Mouse (Mus musculus) right cerebral cortex, postnatal 4 days (tissue): ENCODE results near the gene Pccb.

Experiments used
- DNase-seq: peaks from one replicate; pipeline ENCODE4 v3.0.0-alpha.2; 2022

Gene Pccb

GRCm38 (mm10) chr9:101034448-101035098 lies at the start of gene Pccb:
Gene Pccb (minus strand): TSS chr9:101034898.
- DNase-seq, result peak; percentile 98

- no peak for DNase-seq
These were observed 49.0 kb upstream of the Pccb start for GRCm38 (mm10) chr9:101083728-101084127.

GRCm38 (mm10) chr9:101080046-101080685 lies 45.5 kb upstream of the Pccb start:
- no peak for DNase-seq

GRCm38 (mm10) chr9:101078579-101078978 lies 43.9 kb upstream of the Pccb start:
- DNase-seq, result no peak

GRCm38 (mm10) chr9:101077486-101077885 lies 42.8 kb upstream of the Pccb start:
- no peak for DNase-seq

GRCm38 (mm10) chr9:101076095-101076875 lies 41.6 kb upstream of the Pccb start:
- DNase-seq, result no peak

GRCm38 (mm10) chr9:101075694-101076093 lies 41.0 kb upstream of the Pccb start:
- DNase-seq, result no peak

- peak; percentile 18 for DNase-seq
These were observed 40.4 kb upstream of the Pccb start for GRCm38 (mm10) chr9:101075091-101075581.

- DNase-seq, result peak; percentile 75
These were observed 39.8 kb upstream of the Pccb start for GRCm38 (mm10) chr9:101074332-101075021.

- no peak for DNase-seq
These were observed 39.3 kb upstream of the Pccb start, which contains the start of gene Msl2 for GRCm38 (mm10) chr9:101073987-101074331. Gene Msl2 (plus strand): TSS chr9:101074101.

- DNase-seq, result peak; percentile 100
These were observed 38.6 kb upstream of the Pccb start for GRCm38 (mm10) chr9:101073041-101073986.

- DNase-seq, result no peak
These were observed 37.8 kb upstream of the Pccb start for GRCm38 (mm10) chr9:101072506-101072905.

GRCm38 (mm10) chr9:101069781-101070180 lies 35.1 kb upstream of the Pccb start:
- no peak for DNase-seq

GRCm38 (mm10) chr9:101065076-101065602 lies 30.4 kb upstream of the Pccb start:
- DNase-seq, result no peak

- no peak for DNase-seq
These were observed 27.6 kb upstream of the Pccb start for GRCm38 (mm10) chr9:101062253-101062780.

- DNase-seq, result no peak
These were observed 26.3 kb upstream of the Pccb start for GRCm38 (mm10) chr9:101061035-101061434.

- no peak for DNase-seq
These were observed 22.5 kb upstream of the Pccb start for GRCm38 (mm10) chr9:101057156-101057555.

- DNase-seq, result no peak
These were observed 18.6 kb upstream of the Pccb start for GRCm38 (mm10) chr9:101053279-101053678.

GRCm38 (mm10) chr9:101052691-101053090 lies 18.0 kb upstream of the Pccb start:
- no peak for DNase-seq

- no peak for DNase-seq
These were observed 17.3 kb upstream of the Pccb start for GRCm38 (mm10) chr9:101052007-101052406.

GRCm38 (mm10) chr9:101045710-101046338 lies 11.1 kb upstream of the Pccb start:
- no peak for DNase-seq
